Mouse (Mus musculus) gastrocnemius, adult 2 months (tissue): ENCODE measurements around the gene Tmem158. TPM values are rescaled to one million over a fixed set of nuclear protein-coding genes. Genes with fewer than 3 reads are reported as not detected.

ENCODE experiments used
- DNase-seq: peaks from one replicate; pipeline ENCODE4 v3.0.0; 2022
- H3K27ac ChIP-seq: fragments of 200-600 bp; 2 replicates; pipeline ENCODE4 v1.8.1; 2022; ENCODE audit warnings: mild to moderate bottlenecking
- H3K4me3 ChIP-seq: fragments of 200-600 bp; 2 replicates; pipeline ENCODE4 v1.8.1; 2022; ENCODE audit warnings: mild to moderate bottlenecking, moderate library complexity
- CTCF ChIP-seq: fragments of 200-600 bp; IDR thresholded peaks from 2 replicates; pipeline ENCODE4 v1.8.1; 2022; ENCODE audit warnings: antibody characterized with exemption, mild to moderate bottlenecking, moderate library complexity
- intact Hi-C: fragments of 180-260 bp; cut with DNase I; formaldehyde crosslinking; loops from one replicate; pipeline ENCODE4 v1.15.1; 2025
- long read RNA-seq, 2 experiments: library from polyadenylated mRNA; stranded (forward); transcript quantifications; one replicate each; pipeline ENCODE4 v2.0.0; 2021
- total RNA-seq, 2 experiments: library from RNA; stranded (reverse); gene quantifications; 2 replicates each; pipeline ENCODE4 v1.2.3; 2021

Tmem158 gene
- 1 to 10 TPM in 1 of 2 experiments, under 1 TPM in 1; 0.23 to 1.1 TPM for total RNA-seq
- long read RNA-seq, experiment 1, partial matches to known transcripts: 0 of 1 reads
- long read RNA-seq, experiment 1, other reads (novel, unspliced or antisense): 0 of 1 reads
- long read RNA-seq, experiment 2: 0 reads

- peak within 1 kb of the TSS; percentile 70 for H3K27ac ChIP-seq
- DNase-seq: peak; percentile 84
- intact Hi-C loops: loop anchor here (5.0 kb wide), 1 partner anchor 107 kb away; the partner anchor contains the start of gene Lars2
- no peak for TF ChIP-seq CTCF
- peak within 1 kb of the TSS; percentile 89 for H3K4me3 ChIP-seq
Measured at GRCm38 (mm10) chr9:123260611-123261021, at the start of gene Tmem158. Gene Tmem158 (minus strand): TSS chr9:123260764.

GRCm38 (mm10) chr9:123309685-123310365 lies 49.3 kb upstream of the Tmem158 start:
- H3K4me3 ChIP-seq: no peak overlapping the region
- no peak for TF ChIP-seq CTCF
- intact Hi-C loops: no loop called here
- DNase-seq: no peak
- no peak overlapping the region for H3K27ac ChIP-seq

- DNase-seq: no peak
- no peak overlapping the region for H3K27ac ChIP-seq
- H3K4me3 ChIP-seq: no peak overlapping the region
- no peak for TF ChIP-seq CTCF
- intact Hi-C loops: no loop called here
Measured at GRCm38 (mm10) chr9:123309073-123309472, 48.5 kb upstream of the Tmem158 start.

GRCm38 (mm10) chr9:123304917-123305316 lies 44.4 kb upstream of the Tmem158 start:
- Histone ChIP-seq H3K4me3 (no peak overlapping the region), H3K27ac (no peak overlapping the region)
- no peak for TF ChIP-seq CTCF
- DNase-seq: no peak
- intact Hi-C loops: no loop called here

- TF ChIP-seq CTCF: no peak
- DNase-seq: no peak
- intact Hi-C loops: no loop called here
- H3K4me3 ChIP-seq: no peak overlapping the region
- no peak overlapping the region for H3K27ac ChIP-seq
Measured at GRCm38 (mm10) chr9:123303952-123304351, 43.4 kb upstream of the Tmem158 start.

- H3K27ac ChIP-seq: no peak overlapping the region
- intact Hi-C loops: no loop called here
- DNase-seq: no peak
- H3K4me3 ChIP-seq: no peak overlapping the region
- TF ChIP-seq CTCF: no peak
Measured at GRCm38 (mm10) chr9:123302759-123303313, 42.3 kb upstream of the Tmem158 start.

GRCm38 (mm10) chr9:123297862-123298261 lies 37.3 kb upstream of the Tmem158 start:
- DNase-seq: no peak
- no peak for TF ChIP-seq CTCF
- no peak overlapping the region for H3K4me3 ChIP-seq
- no peak overlapping the region for H3K27ac ChIP-seq
- intact Hi-C loops: no loop called here

- no peak overlapping the region for H3K27ac ChIP-seq
- DNase-seq: no peak
- TF ChIP-seq CTCF: no peak
- intact Hi-C loops: no loop called here
- H3K4me3 ChIP-seq: no peak overlapping the region
Measured at GRCm38 (mm10) chr9:123296229-123296628, 35.7 kb upstream of the Tmem158 start.

GRCm38 (mm10) chr9:123294581-123294980 lies 34.0 kb upstream of the Tmem158 start:
- no peak for TF ChIP-seq CTCF
- peak; percentile 24 for DNase-seq
- Histone ChIP-seq H3K4me3 (no peak overlapping the region), H3K27ac (peak overlapping the region; percentile 65)
- intact Hi-C loops: no loop called here

GRCm38 (mm10) chr9:123288378-123288777 lies 27.8 kb upstream of the Tmem158 start:
- intact Hi-C loops: no loop called here
- Histone ChIP-seq H3K4me3 (no peak overlapping the region), H3K27ac (no peak overlapping the region)
- DNase-seq: no peak
- no peak for TF ChIP-seq CTCF

GRCm38 (mm10) chr9:123285623-123286022 lies 25.1 kb upstream of the Tmem158 start:
- TF ChIP-seq CTCF: no peak
- DNase-seq: no peak
- intact Hi-C loops: no loop called here
- Histone ChIP-seq H3K4me3 (no peak overlapping the region), H3K27ac (no peak overlapping the region)

- no peak for TF ChIP-seq CTCF
- H3K27ac ChIP-seq: no peak overlapping the region
- no peak overlapping the region for H3K4me3 ChIP-seq
- no peak for DNase-seq
- intact Hi-C loops: no loop called here
Measured at GRCm38 (mm10) chr9:123280775-123281174, 20.2 kb upstream of the Tmem158 start.

- intact Hi-C loops: no loop called here
- Histone ChIP-seq H3K27ac (no peak overlapping the region), H3K4me3 (no peak overlapping the region)
- TF ChIP-seq CTCF: no peak
- DNase-seq: no peak
Measured at GRCm38 (mm10) chr9:123278003-123278402, 17.4 kb upstream of the Tmem158 start.

GRCm38 (mm10) chr9:123275373-123275772 lies 14.8 kb upstream of the Tmem158 start:
- no peak for DNase-seq
- no peak overlapping the region for H3K27ac ChIP-seq
- intact Hi-C loops: no loop called here
- no peak overlapping the region for H3K4me3 ChIP-seq
- no peak for TF ChIP-seq CTCF
